Mouse (Mus musculus) thymus, postnatal 14 days (tissue): Measurements from ENCODE around the gene Mypop.
A peak's percentile ranks its signal among the peaks of the same experiment; 100 is the strongest.

Experiments used
- DNase-seq: peaks from one replicate; pipeline ENCODE4 v3.0.0; 2021

The Mypop gene

GRCm38 (mm10) chr7:18991660-18992293 is 732 bp downstream of the Mypop start:
- DNase-seq = peak; percentile 39

- peak; percentile 37 for DNase-seq
Measured at GRCm38 (mm10) chr7:18992294-18992675, 1.2 kb downstream of the Mypop start.

- no peak for DNase-seq
Measured at GRCm38 (mm10) chr7:18993036-18993435, 2.0 kb downstream of the Mypop start.

GRCm38 (mm10) chr7:18998835-18999234 is 7.8 kb downstream of the Mypop start:
- DNase-seq = no peak

GRCm38 (mm10) chr7:19000421-19000820 is 9.4 kb downstream of the Mypop start:
- DNase-seq = peak; percentile 55

GRCm38 (mm10) chr7:19001066-19001806 is 10.2 kb downstream of the Mypop start:
- DNase-seq = peak; percentile 95

GRCm38 (mm10) chr7:19001807-19002085 is 10.7 kb downstream of the Mypop start:
- DNase-seq = no peak

GRCm38 (mm10) chr7:19002115-19002514 is 11.1 kb downstream of the Mypop start:
- no peak for DNase-seq

GRCm38 (mm10) chr7:19002848-19003498 is 11.9 kb downstream of the Mypop start:
- peak; percentile 74 for DNase-seq

- DNase-seq = peak; percentile 94
Measured at GRCm38 (mm10) chr7:19003902-19004630, 13.0 kb downstream of the Mypop start, which contains the start of gene Irf2bp1. Gene Irf2bp1 (plus strand): TSS chr7:19004044.

- DNase-seq = no peak
Measured at GRCm38 (mm10) chr7:19004631-19005079, 13.6 kb downstream of the Mypop start.

GRCm38 (mm10) chr7:19005417-19006121 is 14.5 kb downstream of the Mypop start:
- DNase-seq = no peak

- DNase-seq = peak; percentile 79
Measured at GRCm38 (mm10) chr7:19006476-19006875, 15.4 kb downstream of the Mypop start.

GRCm38 (mm10) chr7:19007026-19007977 is 16.3 kb downstream of the Mypop start:
- no peak for DNase-seq

- no peak for DNase-seq
Measured at GRCm38 (mm10) chr7:19010581-19010980, 19.5 kb downstream of the Mypop start.

GRCm38 (mm10) chr7:19012025-19012621 is 21.1 kb downstream of the Mypop start:
- no peak for DNase-seq

- no peak for DNase-seq
Measured at GRCm38 (mm10) chr7:19012882-19013281, 21.8 kb downstream of the Mypop start.

- no peak for DNase-seq
Measured at GRCm38 (mm10) chr7:19014452-19014851, 23.4 kb downstream of the Mypop start.

- DNase-seq = no peak
Measured at GRCm38 (mm10) chr7:19016042-19016441, 25.0 kb downstream of the Mypop start.

GRCm38 (mm10) chr7:19017909-19018308 is 26.9 kb downstream of the Mypop start:
- DNase-seq = no peak

GRCm38 (mm10) chr7:19021048-19021447 is 30.0 kb downstream of the Mypop start:
- DNase-seq = no peak
